Mouse (Mus musculus) small intestine, adult 2 months (tissue): Measurements from ENCODE around the gene 4930407I10Rik. TPM values are rescaled to one million over a fixed set of nuclear protein-coding genes. Genes with fewer than 3 reads are reported as not detected.

ENCODE experiments used
- H3K27ac ChIP-seq: fragments of 200-500 bp; 2 replicates; pipeline ENCODE4 v1.5.1; 2012; ENCODE audit warnings: low read depth, low read length, control low read depth, inconsistent platforms; ENCODE audit not compliant: insufficient read depth
- H3K27me3 ChIP-seq: fragments of 200-500 bp; 2 replicates; pipeline ENCODE4 v1.6.1; 2012; ENCODE audit warnings: mild to moderate bottlenecking, moderate library complexity, low read length, inconsistent platforms; ENCODE audit not compliant: control insufficient read depth, insufficient read depth
- H3K36me3 ChIP-seq: fragments of 200-500 bp; 2 replicates; pipeline ENCODE4 v1.6.1; 2012; ENCODE audit warnings: mild to moderate bottlenecking, low read length, control low read depth, inconsistent platforms; ENCODE audit not compliant: control insufficient read depth, insufficient read depth
- H3K4me1 ChIP-seq: fragments of 200-500 bp; 2 replicates; pipeline ENCODE4 v1.6.1; 2012; ENCODE audit warnings: low read length, inconsistent platforms, mixed read lengths; ENCODE audit not compliant: control insufficient read depth, insufficient read depth, insufficient read length
- H3K4me3 ChIP-seq: fragments of 200-500 bp; 2 replicates; pipeline ENCODE4 v1.5.1; 2012; ENCODE audit warnings: low read depth, mild to moderate bottlenecking, control low read depth, inconsistent platforms, low read length, moderate library complexity
- CTCF ChIP-seq: fragments of 200-500 bp; IDR thresholded peaks from 2 replicates; pipeline ENCODE4 v1.5.1; 2012; ENCODE audit warnings: low read depth, mild to moderate bottlenecking, control low read depth, inconsistent platforms, low read length, moderate library complexity, mixed read lengths; ENCODE audit not compliant: insufficient replicate concordance, insufficient read length; ENCODE audit errors: extremely low read depth
- POLR2A ChIP-seq: fragments of 200-500 bp; IDR thresholded peaks from 2 replicates; pipeline ENCODE4 v1.6.1; 2012; ENCODE audit warnings: low read depth, mild to moderate bottlenecking, control low read depth, inconsistent platforms, low read length, moderate library complexity
- WGBS: fragments of 180-500 bp; shearing (Covaris S2); methylation state at CpG from one replicate; pipeline ENCODE4 v1.1.7; 2018; 5-methylcytosine and 5-hydroxymethylcytosine counted together
- polyA plus RNA-seq: library from polyadenylated mRNA; depleted of rRNA; stranded (reverse); fragments of >200 nt; gene quantifications from 2 replicates; pipeline ENCODE4 v1.2.3, GENCODE M21; 2012

Gene 4930407I10Rik
- polyA plus RNA-seq, 1 experiment: not detected

DNA sequence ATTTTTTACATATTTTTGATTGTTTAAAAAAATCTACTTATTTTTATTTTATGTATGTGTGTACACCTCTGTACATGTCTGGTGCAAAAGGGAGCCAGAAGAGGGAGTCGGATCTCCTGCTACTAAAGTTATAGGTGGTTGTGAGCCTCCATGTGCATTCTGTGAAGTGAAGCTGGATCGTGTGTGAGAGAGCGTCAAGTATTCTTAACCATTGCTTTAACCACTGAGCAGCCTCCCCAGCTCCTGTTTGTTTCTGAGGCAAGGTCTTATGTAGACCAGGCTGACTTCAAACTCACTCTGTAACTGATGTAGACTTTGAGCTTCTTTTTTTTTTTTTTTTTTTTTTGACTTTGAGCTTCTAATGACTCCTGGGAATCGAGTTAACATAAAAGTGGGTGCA, 41.5 kb upstream of the 4930407I10Rik start:
- WGBS: 47% methylated on average over 4 of the region's 4 CpGs

DNA sequence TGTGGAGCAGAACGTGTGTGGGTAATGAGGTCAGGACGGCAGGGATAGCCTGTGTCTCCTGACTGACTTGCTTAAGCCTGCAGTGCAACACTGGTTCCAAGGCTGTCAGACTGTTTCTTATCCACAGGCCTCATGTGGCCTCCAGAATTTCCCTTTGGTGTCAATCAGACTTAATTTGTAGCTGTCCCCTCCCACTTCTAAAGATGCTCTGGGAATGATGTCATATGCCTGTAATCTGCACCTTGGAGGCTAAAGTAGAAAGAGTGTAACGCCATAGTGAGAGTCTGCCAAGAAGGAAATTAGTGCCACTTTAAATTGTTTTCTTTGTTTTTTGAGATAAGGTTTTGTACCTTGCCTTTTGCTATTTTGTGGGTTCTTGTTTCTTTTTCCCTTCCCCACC, 39.7 kb upstream of the 4930407I10Rik start:
- Histone ChIP-seq H3K4me1 (peaks cover 5% of the 10 kb centered on the region), H3K27me3 (no peaks in the 10 kb centered on the region), H3K27ac (no peak overlapping the region), H3K4me3 (no peak overlapping the region), H3K36me3 (peaks cover 7% of the 10 kb centered on the region)
- WGBS: 49% methylated on average over 3 of the region's 3 CpGs
- TF ChIP-seq CTCF (no peak), POLR2A (no peak)

More for the DNA sequence above, 41.5 kb upstream of the 4930407I10Rik start:
- TF ChIP-seq POLR2A (no peak), CTCF (no peak)
- Histone ChIP-seq H3K4me1 (peaks cover 8% of the 10 kb centered on the region), H3K4me3 (no peak overlapping the region), H3K27me3 (no peaks in the 10 kb centered on the region), H3K27ac (no peak overlapping the region), H3K36me3 (peaks cover 2% of the 10 kb centered on the region)

DNA sequence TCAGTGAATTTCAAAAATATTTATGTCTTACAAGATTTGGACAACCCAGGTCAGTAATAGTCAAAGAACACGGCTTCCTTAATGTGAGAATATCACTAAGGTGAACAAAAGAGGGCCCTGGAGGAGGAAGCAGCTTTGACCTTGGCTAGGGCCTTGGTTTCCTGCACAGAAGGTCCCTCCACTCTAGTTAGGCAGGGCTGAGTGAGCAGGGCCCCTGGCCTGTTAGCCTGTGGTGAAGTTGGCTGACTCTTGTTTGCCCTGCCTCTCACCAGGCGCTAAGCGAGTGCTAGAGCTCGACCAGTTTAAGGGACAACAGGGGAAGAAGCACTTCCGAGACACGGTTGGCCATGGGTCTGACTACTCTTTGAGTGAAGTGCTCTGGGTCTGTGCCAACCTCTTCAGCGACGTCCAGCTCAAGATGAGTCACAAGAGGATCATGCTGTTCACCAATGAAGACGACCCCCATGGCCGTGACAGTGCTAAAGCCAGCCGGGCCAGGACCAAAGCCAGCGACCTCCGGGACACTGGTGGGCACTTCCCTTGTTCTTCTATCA, 36.3 kb upstream of the 4930407I10Rik start:
- WGBS: 69% methylated on average over 13 of the region's 13 CpGs
- Histone ChIP-seq H3K36me3 (peaks cover 19% of the 10 kb centered on the region), H3K4me3 (no peak overlapping the region), H3K27me3 (no peaks in the 10 kb centered on the region), H3K27ac (no peak overlapping the region), H3K4me1 (no peaks in the 10 kb centered on the region; the same call in 1 of the 2 replicates)
- TF ChIP-seq CTCF (no peak), POLR2A (no peak)

DNA sequence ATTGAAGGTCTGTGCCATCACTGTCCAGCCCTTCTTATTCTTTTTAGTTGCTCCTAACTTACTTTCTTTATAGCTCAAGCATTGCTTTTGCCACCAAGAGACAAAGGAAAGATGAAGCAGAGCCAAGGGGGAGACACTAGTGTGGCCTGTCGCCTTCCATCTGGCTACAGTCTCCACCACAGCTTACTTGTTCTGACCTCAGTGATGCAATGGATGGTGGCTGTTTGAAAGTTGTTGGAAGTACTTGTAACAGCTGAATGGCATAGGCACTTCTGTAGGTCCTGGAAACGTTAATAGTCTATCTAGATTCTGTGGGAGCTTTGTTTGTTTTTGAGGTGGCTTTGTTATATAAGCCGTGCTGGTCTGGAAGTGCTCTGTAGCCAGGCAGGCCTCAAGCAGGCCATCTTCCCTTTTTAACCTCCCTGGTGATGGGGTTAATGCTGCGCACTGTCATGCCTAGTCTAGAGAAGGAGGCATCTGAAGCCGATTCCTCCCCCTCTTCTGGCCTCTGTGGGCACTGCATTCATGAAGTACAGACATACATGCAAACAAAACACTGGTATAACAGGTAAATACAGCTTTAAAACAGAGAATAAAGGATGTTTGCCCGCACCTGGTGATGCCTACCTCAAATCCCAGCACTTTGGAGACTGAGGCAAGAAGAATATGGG, 34.9 kb upstream of the 4930407I10Rik start:
- Histone ChIP-seq H3K36me3 (peaks cover 27% of the 10 kb centered on the region), H3K4me3 (no peak overlapping the region), H3K27ac (no peak overlapping the region), H3K27me3 (no peaks in the 10 kb centered on the region), H3K4me1 (no peaks in the 10 kb centered on the region; the same call in 1 of the 2 replicates)
- WGBS: 79% methylated on average over 6 of the region's 6 CpGs
- TF ChIP-seq CTCF (no peak), POLR2A (no peak)

DNA sequence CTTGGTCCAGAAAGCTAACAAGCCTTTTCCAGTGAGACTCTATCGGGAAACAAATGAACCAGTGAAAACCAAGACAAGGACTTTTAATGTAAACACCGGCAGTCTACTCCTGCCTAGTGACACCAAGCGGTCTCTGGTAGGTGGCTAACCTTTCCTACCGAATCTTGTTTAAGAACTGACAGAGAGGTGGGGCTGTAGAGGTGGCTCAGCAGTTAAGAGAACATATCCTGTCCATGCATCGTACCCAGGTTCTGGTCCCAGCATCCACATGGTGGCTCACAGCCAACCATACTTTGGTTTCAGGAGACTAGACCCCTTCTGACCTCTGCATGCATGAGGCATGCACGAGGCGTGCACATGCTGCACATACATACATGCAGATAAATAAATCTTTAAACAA, 31.7 kb upstream of the 4930407I10Rik start:
- peak overlapping the region; percentile 55; the same call in 1 of the 2 replicates for H3K27ac ChIP-seq
- WGBS: 82% methylated on average over 7 of the region's 7 CpGs
- H3K36me3 ChIP-seq: peaks cover 38% of the 10 kb centered on the region
- no peaks in the 10 kb centered on the region for H3K4me1 ChIP-seq
- no peak for TF ChIP-seq CTCF
- no peak for TF ChIP-seq POLR2A
- no peaks in the 10 kb centered on the region for H3K27me3 ChIP-seq
- H3K4me3 ChIP-seq: no peak overlapping the region

DNA sequence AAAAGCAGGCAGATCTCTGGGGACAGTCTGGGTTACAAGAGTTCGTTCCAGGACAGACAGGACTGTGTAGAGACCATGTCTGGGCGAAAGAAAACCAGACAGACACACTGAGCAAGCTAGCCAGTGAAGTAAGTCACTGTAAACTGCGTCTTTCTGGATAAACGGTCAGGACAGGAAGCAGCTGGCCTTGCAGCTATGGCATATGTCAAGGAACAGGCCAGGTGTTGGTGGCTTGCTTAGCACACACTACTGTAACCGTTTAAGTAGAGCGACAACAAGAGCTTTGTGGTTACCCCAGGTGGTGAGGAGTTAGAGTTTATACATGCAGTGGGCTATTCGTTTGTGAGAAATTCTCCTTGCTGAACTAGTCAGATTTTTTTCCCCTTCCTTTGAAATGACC, 31.2 kb upstream of the 4930407I10Rik start:
- H3K27ac ChIP-seq: peak overlapping the region; percentile 55; the same call in 1 of the 2 replicates
- no peaks in the 10 kb centered on the region for H3K4me1 ChIP-seq
- H3K27me3 ChIP-seq: no peaks in the 10 kb centered on the region
- TF ChIP-seq POLR2A (no peak), CTCF (no peak)
- peaks cover 38% of the 10 kb centered on the region for H3K36me3 ChIP-seq
- H3K4me3 ChIP-seq: no peak overlapping the region
- WGBS: 78% methylated on average over 7 of the region's 7 CpGs

DNA sequence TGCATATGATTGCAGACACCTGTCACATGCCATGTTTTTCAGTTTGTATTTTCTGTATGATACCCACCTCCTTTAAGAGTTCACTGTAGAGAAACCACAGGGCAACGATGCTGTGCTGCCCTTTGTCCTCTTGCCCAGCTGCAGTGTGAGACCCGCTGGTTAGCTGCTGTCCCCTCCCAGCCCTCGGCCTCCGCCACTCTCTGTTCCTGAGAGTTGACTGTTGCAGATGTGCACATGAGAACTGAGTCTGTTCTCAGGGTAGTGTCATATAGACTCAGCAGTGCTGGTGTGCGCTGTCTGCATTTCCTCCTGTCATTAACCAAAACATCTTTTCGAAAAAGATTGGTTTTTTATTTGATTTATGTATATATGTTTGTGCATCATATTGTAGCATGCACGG, 26.6 kb upstream of the 4930407I10Rik start:
- no peak for TF ChIP-seq POLR2A
- no peak for TF ChIP-seq CTCF
- Histone ChIP-seq H3K27me3 (no peaks in the 10 kb centered on the region), H3K4me3 (no peak overlapping the region), H3K27ac (no peak overlapping the region), H3K4me1 (no peaks in the 10 kb centered on the region), H3K36me3 (peaks cover 36% of the 10 kb centered on the region)
- 78% methylated on average over 7 of the region's 7 CpGs for WGBS

DNA sequence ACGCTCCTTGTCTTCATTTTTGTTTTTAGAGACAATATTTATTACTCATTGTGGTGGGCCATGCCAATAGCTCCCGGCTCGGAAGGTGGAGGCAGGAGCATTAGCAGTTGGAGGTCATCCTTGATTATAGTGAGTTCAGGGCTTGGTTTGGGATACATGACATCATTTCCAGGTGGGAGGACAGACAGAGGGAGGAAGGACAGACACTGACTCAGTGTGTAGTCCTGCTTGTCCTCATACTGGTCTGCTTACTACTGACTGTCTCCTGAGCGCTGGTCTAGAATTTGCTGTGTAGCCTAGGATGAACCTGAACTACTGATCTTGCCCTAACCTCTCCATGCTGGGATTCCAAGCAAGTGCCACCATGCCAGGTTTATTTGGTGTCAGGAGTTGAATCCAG, 25.2 kb upstream of the 4930407I10Rik start, which contains the start of gene Desi1:
Gene Desi1, minus strand, starts transcription at position 101 of the 400 bp plus-strand sequence.
- 93% methylated on average over 4 of the region's 4 CpGs for WGBS

More for the DNA sequence above, 25.2 kb upstream of the 4930407I10Rik start, which contains the start of gene Desi1:
- TF ChIP-seq POLR2A (no peak), CTCF (no peak)
- no peaks in the 10 kb centered on the region for H3K4me1 ChIP-seq
- H3K36me3 ChIP-seq: peaks cover 36% of the 10 kb centered on the region
- no peak within 1 kb of the TSS for H3K27ac ChIP-seq
- no peak within 1 kb of the TSS for H3K4me3 ChIP-seq
- no peaks in the 10 kb centered on the region for H3K27me3 ChIP-seq
